8 mouse cellular contexts compared by ENCODE assay signal in the genomic region with DNA sequence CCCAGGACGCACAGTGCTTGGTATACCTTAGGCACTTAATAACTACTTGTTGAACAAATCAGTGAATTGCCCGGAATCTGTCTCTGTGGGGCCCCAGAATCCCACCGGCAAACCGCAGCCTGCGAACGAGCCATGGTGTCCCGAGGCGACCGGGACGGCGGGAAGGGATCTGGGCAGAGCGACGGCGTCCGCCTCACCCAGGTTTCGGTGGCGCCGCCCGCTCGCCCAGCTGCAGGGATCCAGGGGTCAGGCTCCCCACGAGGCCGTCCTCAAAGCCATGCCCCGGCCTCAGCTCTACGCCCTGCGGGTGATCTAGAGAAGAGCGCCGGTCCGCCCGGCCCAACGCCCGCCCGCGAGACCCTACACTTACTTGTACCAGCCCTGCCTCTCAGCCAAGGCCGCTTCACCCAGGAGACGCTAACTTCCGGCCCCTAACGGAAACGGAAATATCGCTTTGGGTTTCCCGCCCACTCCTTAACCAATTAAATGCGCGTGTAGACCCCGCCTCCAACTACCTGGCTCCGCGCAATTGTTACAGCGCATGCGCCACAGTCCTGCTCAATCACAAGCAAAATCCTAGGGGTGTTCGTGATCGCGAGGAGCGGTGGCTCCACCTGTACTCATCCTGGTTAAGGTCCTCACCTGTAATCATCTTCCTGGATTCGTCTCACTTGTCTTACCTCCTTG. TPM values are rescaled to one million over a fixed set of nuclear protein-coding genes. Genes with fewer than 3 reads are reported as not detected.
DNase-seq lines count a peak whose midpoint lies in the region; ATAC-seq and TF ChIP-seq lines count a peak whose summit lies in the region.

TSS of gene Elof1 (minus strand) at position 433 of the 687 bp plus-strand sequence.

- no peaks in the 10 kb centered on the region for H3K27me3 ChIP-seq in forebrain, embryonic 10.5 days (ENCODE audit: poor library complexity, severe bottlenecking)
- no peaks in the 10 kb centered on the region for H3K27me3 ChIP-seq in heart, embryonic 15.5 days
- H3K27me3 ChIP-seq in liver, embryonic 14.5 days (ENCODE audit: control insufficient read depth, insufficient read depth, low read length), result no peaks in the 10 kb centered on the region
- no peaks in the 10 kb centered on the region for H3K27me3 ChIP-seq in neural tube, embryonic 11.5 days (ENCODE audit: control insufficient read depth, insufficient read depth, low read length)
- H3K27me3 ChIP-seq in stomach, postnatal 0 days (ENCODE audit: control insufficient read depth, insufficient read depth, low read length), result no peaks in the 10 kb centered on the region

- peak within 1 kb of the TSS; percentile 90 for H3K27ac ChIP-seq in forebrain, embryonic 10.5 days
- peak within 1 kb of the TSS; percentile 69 for H3K27ac ChIP-seq in heart, embryonic 15.5 days
- H3K27ac ChIP-seq in liver, embryonic 14.5 days, result peak within 1 kb of the TSS; percentile 69
- H3K27ac ChIP-seq in neural tube, embryonic 11.5 days (ENCODE audit: low read depth, low read length), result 0 out of 2 replicates have a peak within 1 kb of the TSS, but pooled peaks have one; percentile 34
- peak within 1 kb of the TSS; percentile 80 for H3K27ac ChIP-seq in stomach, postnatal 0 days (replicated peaks)

- TF ChIP-seq CTCF in liver, embryonic 14.5 days (IDR thresholded peaks at IDR 0.05; ENCODE audit: low read depth), result no peak
- peak; percentile 1; the same call in 1 of the 2 replicates for TF ChIP-seq CTCF in stomach, postnatal 0 days (IDR thresholded peaks at IDR 0.05; ENCODE audit: low read depth)

- H3K4me2 ChIP-seq in heart, embryonic 15.5 days, result peak within 1 kb of the TSS; percentile 87
- H3K4me2 ChIP-seq in liver, embryonic 14.5 days (ENCODE audit: low read depth), result peak within 1 kb of the TSS; percentile 78
- H3K4me2 ChIP-seq in neural tube, embryonic 11.5 days (ENCODE audit: low read depth), result peak within 1 kb of the TSS; percentile 87
- H3K4me2 ChIP-seq in stomach, postnatal 0 days (replicated peaks; ENCODE audit: low read depth), result peak within 1 kb of the TSS; percentile 86

- H3K4me3 ChIP-seq in forebrain, embryonic 10.5 days, result peak within 1 kb of the TSS; percentile 88
- peak within 1 kb of the TSS; percentile 95 for H3K4me3 ChIP-seq in heart, embryonic 15.5 days
- peak within 1 kb of the TSS; percentile 67 to 90 for H3K4me3 ChIP-seq in liver, embryonic 14.5 days (ENCODE audit: insufficient read depth in 1 of 2, low read depth in 2 of 2, low read length in 2 of 2)
- peak within 1 kb of the TSS; percentile 86 for H3K4me3 ChIP-seq in neural tube, embryonic 11.5 days (ENCODE audit: low read depth, low read length)
- H3K4me3 ChIP-seq in stomach, postnatal 0 days (ENCODE audit: low read depth, low read length), result peak within 1 kb of the TSS; percentile 84

- peak; percentile 22; the same call in 1 of the 2 replicates for TF ChIP-seq EP300 in liver, embryonic 14.5 days (IDR thresholded peaks at IDR 0.05; ENCODE audit: low read depth)
- no peak for TF ChIP-seq EP300 in stomach, postnatal 0 days (optimal IDR thresholded peaks at IDR 0.05)

- peak; percentile 91 for ATAC-seq in heart, embryonic 15.5 days (replicated peaks; ENCODE audit: insufficient number of reproducible peaks, insufficient read depth, low FRiP score, low read depth)
- ATAC-seq in liver, embryonic 14.5 days (ENCODE audit: insufficient read depth), result peak; percentile 87
- peak; percentile 95 for ATAC-seq in neural tube, embryonic 11.5 days (ENCODE audit: insufficient read depth, low FRiP score, low TSS enrichment)
- ATAC-seq in stomach, postnatal 0 days (ENCODE audit: low FRiP score, low TSS enrichment), result peak; percentile 92

- under 1% methylated on average over 52 of the region's 52 CpGs for WGBS in forebrain, embryonic 10.5 days
- WGBS in heart, embryonic 15.5 days, result under 1% methylated on average over 52 of the region's 52 CpGs
- under 1% methylated on average over 52 of the region's 52 CpGs for WGBS in liver, embryonic 14.5 days (ENCODE audit: insufficient replicate concordance)
- under 1% methylated on average over 52 of the region's 52 CpGs for WGBS in neural tube, embryonic 11.5 days
- WGBS in stomach, postnatal 0 days, result under 1% methylated on average over 51 of the region's 52 CpGs

- H3K9me3 ChIP-seq in forebrain, embryonic 10.5 days, result no peaks in the 10 kb centered on the region
- no peaks in the 10 kb centered on the region for H3K9me3 ChIP-seq in heart, embryonic 15.5 days (replicated peaks)
- H3K9me3 ChIP-seq in liver, embryonic 14.5 days (ENCODE audit: control insufficient read depth, low read length), result no peaks in the 10 kb centered on the region
- no peaks in the 10 kb centered on the region for H3K9me3 ChIP-seq in neural tube, embryonic 11.5 days (ENCODE audit: control insufficient read depth, low read length)
- no peaks in the 10 kb centered on the region for H3K9me3 ChIP-seq in stomach, postnatal 0 days (ENCODE audit: control insufficient read depth, low read length)

- H3K9ac ChIP-seq in heart, embryonic 15.5 days, result peak within 1 kb of the TSS; percentile 90
- H3K9ac ChIP-seq in liver, embryonic 14.5 days (replicated peaks), result peak within 1 kb of the TSS; percentile 82
- peak within 1 kb of the TSS; percentile 88 for H3K9ac ChIP-seq in neural tube, embryonic 11.5 days (ENCODE audit: low read length)
- H3K9ac ChIP-seq in stomach, postnatal 0 days (ENCODE audit: low read length), result peak within 1 kb of the TSS; percentile 88

- H3K36me3 ChIP-seq in forebrain, embryonic 10.5 days (replicated peaks), result peaks cover 27% of the 10 kb centered on the region
- H3K36me3 ChIP-seq in heart, embryonic 15.5 days, result peaks cover 19% of the 10 kb centered on the region
- H3K36me3 ChIP-seq in liver, embryonic 14.5 days (replicated peaks; ENCODE audit: control insufficient read depth, insufficient read depth, low read depth), result peaks cover 19% of the 10 kb centered on the region
- H3K36me3 ChIP-seq in neural tube, embryonic 11.5 days (ENCODE audit: control insufficient read depth, insufficient read depth, low read length), result peaks cover 6% of the 10 kb centered on the region; the same call in 1 of the 2 replicates
- peaks cover 5% of the 10 kb centered on the region; the same call in 1 of the 2 replicates for H3K36me3 ChIP-seq in stomach, postnatal 0 days (ENCODE audit: control insufficient read depth, insufficient read depth, low read length)

- peaks cover 22% of the 10 kb centered on the region for H3K4me1 ChIP-seq in forebrain, embryonic 10.5 days
- peaks cover 18% of the 10 kb centered on the region for H3K4me1 ChIP-seq in heart, embryonic 15.5 days (replicated peaks)
- peaks cover 15 to 34% of the 10 kb centered on the region in 2 experiments for H3K4me1 ChIP-seq in liver, embryonic 14.5 days (replicated peaks; ENCODE audit: control insufficient read depth in 2 of 2, insufficient read depth in 2 of 2, low read length in 1 of 2)
- peaks cover 4% of the 10 kb centered on the region for H3K4me1 ChIP-seq in neural tube, embryonic 11.5 days (ENCODE audit: control insufficient read depth, insufficient read depth, low read length)
- no peaks in the 10 kb centered on the region for H3K4me1 ChIP-seq in stomach, postnatal 0 days (replicated peaks; ENCODE audit: control insufficient read depth, insufficient read depth)

- peak; percentile 89 to 94 for DNase-seq in CD8-positive naive resting alpha-beta T cell, adult 2 months (ENCODE audit: low read depth in 2 of 2, low spot score in 2 of 2)
- DNase-seq in c-Kit-positive CD71-negative TER-119-negative erythroid progenitor cells, embryonic 14.5 days (ENCODE audit: low read depth), result peak; percentile 97
- DNase-seq in forebrain, embryonic 10.5 days (ENCODE audit: extremely low spot score, low spot score), result peak; percentile 96
- DNase-seq in kidney, postnatal 25 days, result peak; percentile 96 to 97
- peak; percentile 95 to 96 (median 96) for DNase-seq in liver, embryonic 14.5 days (ENCODE audit: low read depth in 3 of 3, low spot score in 3 of 3)
- peak; percentile 92 for DNase-seq in neural tube, embryonic 11.5 days (ENCODE audit: low spot score)
- peak; percentile 94 for DNase-seq in stomach, postnatal 0 days (ENCODE audit: low spot score)

RNA-seq across cellular contexts. Expression of gene Elof1, which starts in this region (rescaled TPM):
- 250 and 254 TPM in 2 replicates for polyA plus RNA-seq in forebrain, embryonic 10.5 days (2016; fragmentation: Nextera tagmentation; extraction: Ambion mirVana)
- 96.9 and 115 TPM in 2 replicates for polyA plus RNA-seq in heart, embryonic 15.5 days (2015; fragmentation: Nextera tagmentation; extraction: Ambion mirVana)
- 59.5 and 72.5 TPM in 2 replicates for polyA plus RNA-seq in liver, embryonic 14.5 days (2012; rRNA removed)
- polyA plus RNA-seq in liver, embryonic 14.5 days (2014; fragmentation: Nextera tagmentation; extraction: Ambion mirVana), result 98.2 and 102 TPM in 2 replicates
- 217 and 221 TPM in 2 replicates for polyA plus RNA-seq in neural tube, embryonic 11.5 days (2014; fragmentation: Nextera tagmentation; extraction: Ambion mirVana)
- 119 TPM in 2 replicates for polyA plus RNA-seq in stomach, postnatal 0 days (2015; fragmentation: Nextera tagmentation; extraction: Ambion mirVana)

Comparison
In these comparisons a context has a peak if more than half of its experiments do, and no peak if none do; other contexts are left out.
1. Peak in every context shown above with its lines: DNase-seq, ATAC-seq, H3K4me3 ChIP-seq and H3K27ac ChIP-seq.
2. H3K27ac ChIP-seq: peak in every context shown above with its lines; median percentile 90 in forebrain, embryonic 10.5 days; 80 in stomach, postnatal 0 days; 69 in heart, embryonic 15.5 days; 69 in liver, embryonic 14.5 days; 34 in neural tube, embryonic 11.5 days.